29 mouse cellular contexts compared by ENCODE assay signal in the genomic region with DNA sequence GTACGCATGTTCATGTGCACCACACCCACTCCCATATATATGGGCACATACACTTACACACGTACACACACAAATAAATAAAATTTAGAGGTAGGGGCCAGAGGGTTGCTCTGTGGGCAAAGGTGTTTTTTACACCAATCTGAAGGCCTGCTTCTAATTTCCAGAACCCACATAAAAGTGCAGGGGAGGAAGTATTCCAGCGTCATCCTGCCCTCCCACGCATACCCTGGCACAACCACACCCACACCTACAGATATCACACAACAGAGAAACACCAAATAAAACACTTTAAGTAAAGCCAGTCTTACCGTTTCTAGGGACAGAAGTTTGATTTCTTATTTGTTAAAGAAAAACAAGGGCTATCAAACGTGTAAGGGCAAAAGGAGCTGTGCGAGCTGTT. TPM values are rescaled to one million over a fixed set of nuclear protein-coding genes. Genes with fewer than 3 reads are reported as not detected.
A peak's percentile ranks its signal among the peaks of the same experiment; 100 is the strongest.
DNase-seq lines count a peak whose midpoint lies in the region; ATAC-seq lines count a peak whose summit lies in the region.
"Had no signal": no experiment of that assay in that cellular context is flagged by ENCODE, and none has a peak within 500 bp of the region (broad histone marks: within the 10 kb centered on the region; RNA-seq: fewer than 3 reads in every experiment).

No protein-coding gene starts in this region.

- no peaks in the 10 kb centered on the region for H3K36me3 ChIP-seq in forebrain, embryonic 16.5 days (ENCODE audit: control insufficient read depth, insufficient read depth)
- H3K36me3 ChIP-seq: forebrain, embryonic 15.5 days had no signal

- no peak overlapping the region for H3K9ac ChIP-seq in forebrain, embryonic 16.5 days (replicated peaks; ENCODE audit: low read depth, low read length)
- H3K9ac ChIP-seq: embryonic facial prominence, embryonic 13.5 days; forebrain, embryonic 12.5 days; forebrain, embryonic 15.5 days; heart, embryonic 13.5 days; hindbrain, embryonic 14.5 days had no signal

- no peak overlapping the region for H3K4me2 ChIP-seq in forebrain, embryonic 16.5 days (ENCODE audit: low read length)
- H3K4me2 ChIP-seq: embryonic facial prominence, embryonic 13.5 days; forebrain, embryonic 12.5 days; forebrain, embryonic 15.5 days; heart, embryonic 13.5 days; hindbrain, embryonic 14.5 days had no signal

- H3K9me3 ChIP-seq in forebrain, embryonic 16.5 days (ENCODE audit: control insufficient read depth, low read length), result no peaks in the 10 kb centered on the region
- H3K9me3 ChIP-seq: embryonic facial prominence, embryonic 10.5 days; embryonic facial prominence, embryonic 13.5 days; forebrain, embryonic 12.5 days; forebrain, embryonic 15.5 days; heart, embryonic 10.5 days; heart, embryonic 13.5 days had no signal

- no peaks in the 10 kb centered on the region for H3K4me1 ChIP-seq in forebrain, embryonic 16.5 days (replicated peaks; ENCODE audit: control insufficient read depth, insufficient read depth, low read length)
- H3K4me1 ChIP-seq: embryonic facial prominence, embryonic 10.5 days; embryonic facial prominence, embryonic 13.5 days; forebrain, embryonic 12.5 days; forebrain, embryonic 15.5 days; heart, embryonic 10.5 days; heart, embryonic 13.5 days had no signal

- WGBS in forebrain, embryonic 16.5 days, result 92% methylated on average over 7 of the region's 7 CpGs

- H3K4me3 ChIP-seq in forebrain, embryonic 16.5 days (replicated peaks; ENCODE audit: low read length), result no peak overlapping the region
- H3K4me3 ChIP-seq: embryonic facial prominence, embryonic 10.5 days; embryonic facial prominence, embryonic 13.5 days; erythroblast, embryonic 14.5 days; forebrain, embryonic 12.5 days; forebrain, embryonic 15.5 days; heart, embryonic 10.5 days; heart, embryonic 13.5 days had no signal

- no peaks in the 10 kb centered on the region for H3K27me3 ChIP-seq in forebrain, embryonic 16.5 days (replicated peaks; ENCODE audit: control insufficient read depth, insufficient read depth, low read length)
- H3K27me3 ChIP-seq: embryonic facial prominence, embryonic 13.5 days; forebrain, embryonic 12.5 days; forebrain, embryonic 15.5 days; heart, embryonic 13.5 days had no signal

- no peak for ATAC-seq in forebrain, embryonic 16.5 days
- ATAC-seq: forebrain, embryonic 15.5 days; hindbrain, postnatal 0 days; intestine, postnatal 0 days had no signal

- H3K27ac ChIP-seq in forebrain, embryonic 16.5 days (ENCODE audit: low read length), result no peak overlapping the region
- H3K27ac ChIP-seq: embryonic facial prominence, embryonic 10.5 days; embryonic facial prominence, embryonic 13.5 days; forebrain, embryonic 12.5 days; forebrain, embryonic 15.5 days; heart, embryonic 10.5 days; heart, embryonic 13.5 days; hindbrain, embryonic 14.5 days; hindbrain, postnatal 0 days had no signal

- peak; percentile 62 for DNase-seq in heart, adult 11 months
- no peak for DNase-seq in heart, adult 8-10 months (ENCODE audit: low spot score)
- peak; percentile 57 for DNase-seq in CD4-positive helper T cell, adult 2 months (ENCODE audit: low read depth, low spot score)
- DNase-seq in T-cell, adult 2 months (ENCODE audit: low spot score), result peak; percentile 35
- peak; percentile 37 for DNase-seq in naive thymus-derived CD4-positive, alpha-beta T cell, adult 2 months (ENCODE audit: low read depth)
- no peak for DNase-seq in adrenal gland, postnatal 25 days
- DNase-seq: adrenal gland, postnatal 10 days; B cell, adult 2 months; cerebellum, adult 11-12 months; cerebellum, adult 8-10 months; cerebellum, postnatal 10 days; cerebellum, postnatal 36 days; embryo, embryonic 11 days; gastrocnemius, postnatal 10 days; gastrocnemius, postnatal 36 days; heart, postnatal 14 days; heart, postnatal 4 days; kidney, adult 2 months had no signal

RNA-seq across cellular contexts. Expression of gene Msmo1, which starts 37.2 kb away (rescaled TPM):
- 1 to 10 TPM; 5.1 to 9.7 (median 7.5) TPM for total RNA-seq in heart, adult 8-10 months (2022)
- polyA plus RNA-seq in forebrain, embryonic 16.5 days (2015; fragmentation: Nextera tagmentation; extraction: Ambion mirVana), result 155 and 156 TPM in 2 replicates
- total RNA-seq in adrenal gland, postnatal 25 days (2021), result 398 and 532 TPM in 2 replicates

Comparison
In these comparisons a context has a peak if more than half of its experiments do, and no peak if none do; other contexts are left out.
1. DNase-seq: peak in heart, adult 11 months (single experiment), CD4-positive helper T cell, adult 2 months (single experiment), T-cell, adult 2 months (single experiment) and naive thymus-derived CD4-positive, alpha-beta T cell, adult 2 months (single experiment); none in heart, adult 8-10 months (single experiment) and adrenal gland, postnatal 25 days (single experiment).
2. RNA of gene Msmo1, which starts 37.2 kb away (total RNA-seq): 398 to 532 TPM in adrenal gland, postnatal 25 days; 5.1 to 9.7 TPM in heart, adult 8-10 months; every median in the first group is over 10 times any median in the second.